Mouse (Mus musculus) heart, embryonic 13.5 days (tissue): ENCODE results near the gene Stpg1. TPM values are rescaled to one million over a fixed set of nuclear protein-coding genes. Genes with fewer than 3 reads are reported as not detected.

Experiments used
- ATAC-seq: fragments of 200-750 bp; cut with Nextera tagmentation; 2 replicates; pipeline ENCODE4 v1.8.0; 2017; ENCODE audit warnings: moderate TSS enrichment; ENCODE audit not compliant: insufficient number of reproducible peaks, low FRiP score, low TSS enrichment; ENCODE audit errors: extremely low read depth
- H3K27ac ChIP-seq: fragments of 300-500 bp; sonication (generic); replicated peaks from 2 replicates; pipeline ENCODE4 v1.5.1; 2015; ENCODE audit warnings: moderate library complexity, mild to moderate bottlenecking, inconsistent platforms
- H3K27me3 ChIP-seq: fragments of 300-500 bp; sonication (generic); replicated peaks from 2 replicates; pipeline ENCODE4 v1.6.1; 2015; ENCODE audit warnings: mild to moderate bottlenecking, inconsistent platforms
- H3K36me3 ChIP-seq: fragments of 300-500 bp; sonication (generic); 2 replicates; pipeline ENCODE4 v1.6.1; 2015; ENCODE audit warnings: mild to moderate bottlenecking, inconsistent platforms
- H3K4me1 ChIP-seq: fragments of 300-500 bp; sonication (generic); 2 replicates; pipeline ENCODE4 v1.6.1; 2015; ENCODE audit warnings: inconsistent platforms
- H3K4me2 ChIP-seq: fragments of 300-500 bp; sonication (generic); 2 replicates; pipeline ENCODE4 v1.6.1; 2015; ENCODE audit warnings: inconsistent platforms, mild to moderate bottlenecking, moderate library complexity
- H3K4me3 ChIP-seq: fragments of 300-500 bp; sonication (generic); 2 replicates; pipeline ENCODE4 v1.5.1; 2015; ENCODE audit warnings: moderate library complexity, mild to moderate bottlenecking, inconsistent platforms
- H3K9ac ChIP-seq: fragments of 300-500 bp; sonication (generic); 2 replicates; pipeline ENCODE4 v1.6.1; 2015; ENCODE audit warnings: inconsistent platforms, mild to moderate bottlenecking, moderate library complexity
- H3K9me3 ChIP-seq: fragments of 300-500 bp; sonication (generic); 2 replicates; pipeline ENCODE4 v1.6.1; 2016; ENCODE audit warnings: inconsistent platforms
- WGBS: fragments of 180-500 bp; shearing (Covaris S2); methylation state at CpG from one replicate; pipeline ENCODE4 v1.1.7; 2015; ENCODE audit warnings: mixed read lengths; 5-methylcytosine and 5-hydroxymethylcytosine counted together
- polyA plus RNA-seq: library from polyadenylated mRNA; unstranded; fragments of >200 nt; fragmentation: Nextera tagmentation; extraction: Ambion mirVana; gene quantifications from 2 replicates; pipeline ENCODE4 v1.2.1, GENCODE M21; 2015

Stpg1 gene
- polyA plus RNA-seq, 1 experiment from 2014 or later = 0.32 TPM

DNA sequence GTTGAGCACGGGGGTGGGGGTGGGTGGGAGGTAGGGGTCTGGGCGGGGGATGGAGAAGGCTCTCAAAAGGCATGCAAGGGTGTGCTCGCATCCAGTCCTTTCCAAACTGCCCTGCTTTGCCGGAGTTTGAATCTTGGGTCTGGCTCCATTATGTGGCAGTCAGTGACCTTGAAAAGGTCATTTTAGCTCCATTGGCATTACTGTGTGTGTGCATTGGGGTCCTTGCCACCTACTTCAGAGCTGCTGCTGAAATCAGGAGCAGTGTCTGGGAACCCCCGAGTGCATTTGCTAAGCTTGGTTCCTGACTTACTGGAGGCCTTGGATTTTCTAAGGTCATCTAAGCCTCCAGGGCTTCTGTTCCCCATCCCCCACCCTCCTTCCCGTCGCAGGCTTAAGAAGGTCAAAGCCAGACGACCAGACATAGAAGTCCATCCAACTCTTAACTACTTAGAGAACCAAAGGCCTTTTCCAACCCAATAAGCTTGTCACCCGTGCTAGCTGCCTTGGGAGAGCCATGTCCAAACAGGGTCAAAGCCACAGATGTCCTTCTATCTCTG is 54.0 kb downstream of the Stpg1 start:
- Histone ChIP-seq H3K4me1 (peaks cover 81% of the 10 kb centered on the region), H3K36me3 (no peaks in the 10 kb centered on the region), H3K4me3 (no peak overlapping the region), H3K27me3 (no peaks in the 10 kb centered on the region; the same call in 1 of the 2 replicates), H3K9ac (0 out of 2 replicates have a peak overlapping the region, but pooled peaks have one; percentile 37), H3K9me3 (no peaks in the 10 kb centered on the region), H3K27ac (peak overlapping the region; percentile 67), H3K4me2 (no peak overlapping the region)
- 29% methylated on average over 9 of the region's 9 CpGs for WGBS
- ATAC-seq = no peak

DNA sequence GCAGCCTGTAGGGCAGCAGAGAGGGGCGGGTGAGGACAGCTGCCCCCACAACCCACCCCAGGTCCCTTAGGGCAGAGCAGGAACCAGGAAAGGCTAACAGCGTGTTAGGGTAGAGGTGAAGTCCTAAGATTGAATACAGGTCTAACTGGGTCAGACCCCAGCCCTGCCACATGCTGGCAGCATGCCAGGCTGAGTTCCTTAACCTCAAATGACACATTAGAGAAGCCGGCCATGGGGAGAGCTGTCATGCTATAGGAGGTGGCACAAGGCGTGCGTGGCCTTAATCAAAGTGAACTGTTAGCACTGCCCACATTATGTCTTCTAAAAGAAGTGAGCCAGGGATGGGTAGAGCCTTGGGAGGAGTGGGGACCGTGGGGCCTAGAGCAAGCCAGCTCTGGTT is 54.7 kb downstream of the Stpg1 start:
- Histone ChIP-seq H3K4me2 (no peak overlapping the region), H3K36me3 (no peaks in the 10 kb centered on the region), H3K9ac (0 out of 2 replicates have a peak overlapping the region, but pooled peaks have one; percentile 8), H3K27me3 (no peaks in the 10 kb centered on the region; the same call in 1 of the 2 replicates), H3K27ac (peak overlapping the region; percentile 42; the same call in 1 of the 2 replicates), H3K4me3 (no peak overlapping the region), H3K4me1 (peaks cover 81% of the 10 kb centered on the region), H3K9me3 (no peaks in the 10 kb centered on the region)
- WGBS = 48% methylated on average over 6 of the region's 6 CpGs
- no peak for ATAC-seq

DNA sequence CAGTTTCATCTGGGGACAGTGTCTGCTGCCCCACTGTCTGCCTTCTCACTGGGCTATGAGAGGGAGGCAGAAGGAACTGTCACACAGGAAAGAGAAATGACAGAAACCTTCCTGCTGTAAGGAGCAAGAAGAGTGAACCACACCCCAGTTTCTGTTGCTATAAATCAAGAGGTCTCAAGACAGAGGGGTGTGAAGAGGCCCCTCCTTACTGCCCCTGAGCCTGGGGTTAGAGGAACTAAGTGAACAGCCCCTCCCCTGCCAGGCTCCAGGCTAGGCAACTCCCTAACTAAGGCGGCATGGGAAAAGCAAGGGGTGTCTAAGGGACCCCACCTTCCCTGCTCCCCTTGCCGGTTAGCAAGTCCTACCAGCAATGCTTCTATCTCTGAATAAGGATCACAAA is 69.2 kb downstream of the Stpg1 start:
- peak overlapping the region; percentile 96 for H3K27ac ChIP-seq
- no peak for ATAC-seq
- peaks cover 1% of the 10 kb centered on the region; the same call in 1 of the 2 replicates for H3K27me3 ChIP-seq
- 0 out of 2 replicates have a peak, but pooled peaks cover 5% of the 10 kb centered on the region for H3K36me3 ChIP-seq
- peaks cover 74% of the 10 kb centered on the region for H3K4me1 ChIP-seq
- no peak overlapping the region for H3K4me3 ChIP-seq
- H3K4me2 ChIP-seq = no peak overlapping the region
- WGBS = 44% methylated on average over 2 of the region's 2 CpGs
- 0 out of 2 replicates have a peak overlapping the region, but pooled peaks have one; percentile 25 for H3K9ac ChIP-seq
- no peaks in the 10 kb centered on the region for H3K9me3 ChIP-seq

DNA sequence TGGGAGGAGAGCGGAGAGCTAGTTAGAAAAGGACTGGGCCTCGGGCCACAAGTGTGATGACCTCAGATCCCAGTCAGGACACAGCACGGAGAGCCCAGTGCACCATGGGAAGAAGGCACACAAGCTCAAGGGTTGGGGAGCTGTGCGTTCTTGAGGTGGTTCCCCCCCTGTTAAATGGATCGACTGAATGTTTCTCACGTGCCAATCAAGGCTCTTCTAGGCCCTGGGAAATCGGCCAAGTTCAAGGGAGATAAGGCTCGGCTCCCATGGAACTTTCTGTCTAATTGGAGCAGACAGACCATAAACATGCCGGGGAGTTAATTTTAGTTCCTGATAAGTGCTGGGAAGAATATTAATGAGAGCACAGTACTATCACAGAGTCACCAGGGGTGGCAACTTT is 70.8 kb downstream of the Stpg1 start:
- Histone ChIP-seq H3K4me3 (no peak overlapping the region), H3K27me3 (peaks cover 9% of the 10 kb centered on the region; the same call in 1 of the 2 replicates), H3K36me3 (0 out of 2 replicates have a peak, but pooled peaks cover 5% of the 10 kb centered on the region), H3K9ac (peak overlapping the region; percentile 61), H3K27ac (peak overlapping the region; percentile 96), H3K9me3 (no peaks in the 10 kb centered on the region), H3K4me1 (peaks cover 77% of the 10 kb centered on the region), H3K4me2 (peak overlapping the region; percentile 33; the same call in 1 of the 2 replicates)
- peak; percentile 53; the same call in 1 of the 2 replicates for ATAC-seq
- WGBS = 8% methylated on average over 9 of the region's 9 CpGs

GRCm38 (mm10) chr4:135567042-135567441 is 72.5 kb downstream of the Stpg1 start:
- WGBS = 32% methylated on average over 11 of the region's 11 CpGs
- no peaks in the 10 kb centered on the region for H3K36me3 ChIP-seq
- peaks cover 90% of the 10 kb centered on the region for H3K4me1 ChIP-seq
- H3K4me3 ChIP-seq = no peak overlapping the region
- no peaks in the 10 kb centered on the region for H3K9me3 ChIP-seq
- peaks cover 24% of the 10 kb centered on the region for H3K27me3 ChIP-seq
- peak overlapping the region; percentile 96 for H3K27ac ChIP-seq
- no peak overlapping the region for H3K4me2 ChIP-seq
- no peak for ATAC-seq
- H3K9ac ChIP-seq = peak overlapping the region; percentile 68

DNA sequence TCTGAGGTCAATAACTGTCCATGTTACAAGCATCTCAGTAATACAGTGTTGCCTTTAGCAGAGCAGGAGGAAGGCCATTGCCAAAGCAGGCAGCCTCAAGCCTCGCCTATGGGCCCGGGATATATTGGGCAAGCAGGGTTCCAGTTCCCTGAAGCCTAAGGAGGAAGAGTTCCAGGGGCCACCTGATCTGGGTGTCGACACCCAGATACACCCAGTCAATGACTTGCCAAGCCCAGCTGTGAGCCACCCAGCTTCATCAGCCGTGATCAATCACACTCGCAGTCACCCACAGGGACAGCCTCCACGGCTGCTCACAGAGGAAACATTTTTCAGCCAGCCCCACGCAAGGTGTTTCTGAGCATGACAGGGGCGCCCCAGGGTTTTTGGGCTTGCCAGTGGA is 72.9 kb downstream of the Stpg1 start:
- Histone ChIP-seq H3K4me3 (no peak overlapping the region), H3K36me3 (no peaks in the 10 kb centered on the region), H3K4me1 (peaks cover 92% of the 10 kb centered on the region), H3K4me2 (no peak overlapping the region), H3K9me3 (no peaks in the 10 kb centered on the region), H3K27ac (peak overlapping the region; percentile 96), H3K27me3 (peaks cover 28% of the 10 kb centered on the region), H3K9ac (peak overlapping the region; percentile 68)
- ATAC-seq = no peak
- WGBS = 61% methylated on average over 8 of the region's 8 CpGs

- Histone ChIP-seq H3K9ac (peak overlapping the region; percentile 77; the same call in 1 of the 2 replicates), H3K36me3 (no peaks in the 10 kb centered on the region), H3K4me2 (peak overlapping the region; percentile 70), H3K4me3 (no peak overlapping the region), H3K9me3 (no peaks in the 10 kb centered on the region), H3K27me3 (peaks cover 45% of the 10 kb centered on the region), H3K4me1 (peaks cover 99% of the 10 kb centered on the region), H3K27ac (no peak overlapping the region)
- ATAC-seq = no peak
- 20% methylated on average over 11 of the region's 11 CpGs for WGBS
Measured at GRCm38 (mm10) chr4:135569201-135569600, 74.6 kb downstream of the Stpg1 start.

DNA sequence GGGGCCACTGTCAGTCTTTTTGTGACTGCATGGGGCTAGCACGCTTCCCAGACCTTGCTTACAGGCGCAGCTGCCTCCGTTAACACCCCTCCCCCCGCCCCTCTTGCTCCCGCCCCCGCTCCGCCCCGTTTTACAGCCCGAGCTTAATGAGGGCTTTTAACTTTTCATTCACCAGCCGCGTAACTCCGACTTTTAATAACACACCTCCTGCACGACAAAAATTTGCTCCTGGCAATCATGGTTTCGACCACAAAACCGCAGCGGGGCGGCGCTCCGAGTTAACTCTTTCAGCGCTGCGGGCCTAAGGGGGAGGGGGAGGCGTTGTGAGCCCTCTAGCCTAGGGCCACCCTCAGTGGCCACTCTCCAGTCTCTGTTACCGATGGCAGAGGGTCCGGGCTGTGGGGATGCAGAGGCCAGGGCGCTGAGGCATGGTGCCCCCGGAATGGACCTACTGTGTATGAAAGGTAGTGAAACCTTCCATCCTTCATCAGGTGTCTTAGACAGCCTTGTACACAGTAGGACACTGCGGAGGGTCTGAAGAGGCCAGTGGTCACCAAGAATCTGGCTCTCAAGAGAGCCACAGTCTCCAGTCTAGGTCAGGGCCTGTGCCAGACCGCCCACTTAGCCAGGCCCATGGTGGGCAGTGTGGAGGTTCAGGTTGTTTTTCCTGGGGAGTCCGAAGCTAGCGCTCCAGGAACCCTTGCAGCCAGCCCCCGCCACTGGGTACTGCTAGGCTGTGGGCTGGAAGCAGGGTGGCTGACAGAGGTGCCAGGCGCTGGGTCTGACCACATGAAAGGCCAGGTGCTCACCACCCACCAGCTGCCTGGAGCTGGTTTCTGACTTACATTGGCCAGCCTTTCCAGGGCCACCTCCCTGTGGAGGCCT is 75.8 kb downstream of the Stpg1 start:
- Histone ChIP-seq H3K27me3 (peaks cover 57% of the 10 kb centered on the region), H3K9me3 (no peaks in the 10 kb centered on the region), H3K4me2 (peak overlapping the region; percentile 70), H3K4me3 (peak overlapping the region; percentile 46), H3K36me3 (no peaks in the 10 kb centered on the region), H3K27ac (peak overlapping the region; percentile 83), H3K9ac (peak overlapping the region; percentile 77), H3K4me1 (peaks cover 87% of the 10 kb centered on the region)
- no peak for ATAC-seq
- WGBS = 16% methylated on average over 32 of the region's 32 CpGs

DNA sequence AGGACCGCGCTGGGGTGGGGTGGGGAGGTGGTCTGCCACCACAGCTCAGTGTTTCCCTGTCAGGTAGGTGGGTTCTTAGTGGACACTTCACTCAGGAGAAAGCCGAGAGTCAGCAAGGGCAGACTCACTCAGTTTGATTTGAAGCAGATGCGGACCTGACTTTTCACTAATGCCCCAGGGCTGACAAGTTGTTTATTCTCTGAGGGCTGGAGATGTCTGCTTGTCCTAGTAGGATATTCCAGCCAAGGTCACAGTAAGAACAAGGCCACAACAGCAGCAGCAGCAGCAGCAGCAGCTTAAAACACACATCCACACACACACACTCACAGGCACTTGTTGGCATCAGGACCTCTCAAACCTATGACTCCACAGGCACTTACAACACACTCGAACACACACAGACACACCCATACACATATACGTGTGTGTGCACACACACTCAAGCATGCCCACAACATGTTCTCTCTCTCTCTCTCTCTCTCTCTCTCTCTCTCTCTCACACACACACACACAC is 76.5 kb downstream of the Stpg1 start:
- peaks cover 81% of the 10 kb centered on the region for H3K4me1 ChIP-seq
- H3K27me3 ChIP-seq = peaks cover 64% of the 10 kb centered on the region
- no peak for ATAC-seq
- no peaks in the 10 kb centered on the region for H3K9me3 ChIP-seq
- H3K4me3 ChIP-seq = peak overlapping the region; percentile 50
- WGBS = 46% methylated on average over 6 of the region's 6 CpGs
- peak overlapping the region; percentile 77 for H3K9ac ChIP-seq
- H3K36me3 ChIP-seq = no peaks in the 10 kb centered on the region
- peak overlapping the region; percentile 83 for H3K27ac ChIP-seq
- peak overlapping the region; percentile 70 for H3K4me2 ChIP-seq

- H3K36me3 ChIP-seq = no peaks in the 10 kb centered on the region
- peak overlapping the region; percentile 77 for H3K9ac ChIP-seq
- WGBS = 37% methylated on average over 8 of the region's 8 CpGs
- H3K4me2 ChIP-seq = peak overlapping the region; percentile 70
- H3K27ac ChIP-seq = peak overlapping the region; percentile 83; the same call in 1 of the 2 replicates
- no peak for ATAC-seq
- peaks cover 67% of the 10 kb centered on the region for H3K27me3 ChIP-seq
- peaks cover 69% of the 10 kb centered on the region for H3K4me1 ChIP-seq
- peak overlapping the region; percentile 50 for H3K4me3 ChIP-seq
- no peaks in the 10 kb centered on the region for H3K9me3 ChIP-seq
Measured at GRCm38 (mm10) chr4:135572276-135572675, 77.7 kb downstream of the Stpg1 start.

GRCm38 (mm10) chr4:135573251-135573808 is 78.7 kb downstream of the Stpg1 start, which contains the start of gene Grhl3:
Gene Grhl3, minus strand, starts transcription at chr4:135573630.
- H3K9me3 ChIP-seq = no peaks in the 10 kb centered on the region
- H3K27me3 ChIP-seq = peaks cover 71% of the 10 kb centered on the region
- ATAC-seq = no peak

More at GRCm38 (mm10) chr4:135573251-135573808, 78.7 kb downstream of the Stpg1 start, which contains the start of gene Grhl3:
- Histone ChIP-seq H3K27ac (peak within 1 kb of the TSS; percentile 83; the same call in 1 of the 2 replicates), H3K4me1 (peaks cover 58% of the 10 kb centered on the region), H3K9ac (peak within 1 kb of the TSS; percentile 77), H3K4me2 (peak within 1 kb of the TSS; percentile 70), H3K4me3 (peak within 1 kb of the TSS; percentile 50), H3K36me3 (no peaks in the 10 kb centered on the region)
- under 1% methylated on average over 31 of the region's 31 CpGs for WGBS
